Mouse (Mus musculus): Measurements from ENCODE around the gene Tuft1.
A peak's percentile ranks its signal among the peaks of the same experiment; 100 is the strongest.

Gene Tuft1

DNA sequence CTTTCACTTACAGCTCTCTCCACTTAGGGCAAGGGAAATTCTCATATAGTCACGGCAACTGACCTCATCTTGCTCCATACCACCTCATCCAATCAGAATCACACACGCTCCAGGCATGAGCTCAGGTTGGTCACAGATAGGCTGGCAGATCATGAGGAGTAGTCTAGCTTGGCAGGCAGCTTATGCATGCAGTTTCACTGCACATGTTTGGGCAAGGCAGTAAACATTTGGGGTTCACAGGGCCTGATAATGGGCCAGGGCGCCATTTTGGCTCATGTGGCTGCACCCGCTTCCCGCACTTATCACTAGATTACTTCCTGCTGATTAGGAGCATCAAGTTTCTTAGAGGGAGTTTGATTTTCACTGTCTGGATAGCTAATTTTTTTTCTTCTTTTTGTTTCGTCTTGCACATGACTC, 62.8 kb downstream of the Tuft1 start:
- no peak for DNase-seq (ENCODE audit: low spot score in 2 of 2)

DNA sequence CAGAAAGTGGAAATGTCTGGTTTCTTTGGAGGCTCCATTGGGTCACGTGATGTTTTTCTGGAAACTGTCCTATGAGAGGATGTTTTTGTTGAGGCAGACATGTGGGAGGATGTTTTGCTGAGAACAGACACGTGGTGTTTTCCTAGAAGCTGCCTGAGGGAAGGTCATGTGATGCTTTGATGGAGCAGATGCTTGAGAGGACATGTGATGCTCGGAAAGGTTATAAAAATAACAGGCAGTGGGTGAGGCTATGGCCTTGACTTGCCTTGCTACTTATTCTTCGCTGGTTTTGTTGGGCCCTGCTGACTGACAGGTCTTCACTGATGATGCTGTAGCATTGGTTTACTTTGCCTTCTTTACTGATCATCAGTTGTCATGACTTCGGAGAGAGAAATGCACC, 67.6 kb downstream of the Tuft1 start:
- no peak for DNase-seq (ENCODE audit: low spot score in 2 of 2)

DNA sequence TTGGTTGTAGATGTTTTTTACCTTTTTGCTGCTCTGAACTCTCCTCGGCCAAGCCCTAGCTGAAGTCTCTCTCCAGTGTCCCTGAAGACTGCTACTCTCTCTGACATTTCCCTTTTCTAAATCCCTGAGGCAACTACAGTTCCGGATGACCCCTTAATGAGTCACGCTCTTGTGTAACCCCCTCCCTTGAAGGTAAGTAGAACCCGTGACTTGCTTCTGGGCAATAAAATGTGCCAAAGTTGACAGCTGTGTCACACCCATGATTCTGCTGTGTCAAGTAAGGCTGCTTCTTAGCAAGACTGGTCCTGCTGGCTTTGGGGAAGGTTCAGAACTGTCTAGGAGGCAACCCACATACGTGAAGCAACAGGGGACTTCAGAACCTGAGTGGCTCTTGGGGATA, 70.7 kb downstream of the Tuft1 start:
- DNase-seq (ENCODE audit: low spot score in 2 of 2): no peak

GRCm38 (mm10) chr3:94582944-94583343, 75.7 kb downstream of the Tuft1 start:
- DNase-seq (ENCODE audit: low spot score in 2 of 2): no peak

DNA sequence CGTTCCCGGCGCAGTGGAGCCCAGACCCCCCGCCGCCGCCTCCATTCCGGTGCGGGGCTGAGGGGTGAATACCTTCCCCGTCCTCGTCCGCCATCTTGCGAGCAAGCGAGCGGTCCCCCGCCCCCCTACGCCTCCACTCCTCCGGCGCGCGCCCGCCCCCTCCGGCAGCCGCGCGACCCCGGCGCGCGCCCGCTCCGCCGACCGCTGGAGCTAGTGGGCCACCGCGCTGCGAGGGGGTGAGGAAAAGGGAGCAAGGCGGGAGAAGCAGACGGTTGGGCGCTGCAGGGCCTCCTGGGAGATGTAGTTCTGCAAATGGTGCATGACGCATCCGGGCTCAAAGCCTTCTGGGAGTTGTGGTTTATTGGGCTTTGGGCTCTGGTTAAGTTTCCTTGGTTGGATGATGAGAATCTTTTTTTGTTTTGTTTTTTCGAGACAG, 76.2 kb downstream of the Tuft1 start, which contains the start of gene Snx27:
Gene Snx27 (minus strand): TSS at position 261 of the 436 bp plus-strand sequence.
- DNase-seq (ENCODE audit: low spot score in 2 of 2): peak; percentile 79 to 87

- DNase-seq (ENCODE audit: low spot score in 2 of 2): peak; percentile 61 to 87
Observed at GRCm38 (mm10) chr3:94581793-94582455, 76.7 kb downstream of the Tuft1 start.

- no peak for DNase-seq (ENCODE audit: low spot score in 2 of 2)
Observed at GRCm38 (mm10) chr3:94581138-94581780, 77.4 kb downstream of the Tuft1 start.

DNA sequence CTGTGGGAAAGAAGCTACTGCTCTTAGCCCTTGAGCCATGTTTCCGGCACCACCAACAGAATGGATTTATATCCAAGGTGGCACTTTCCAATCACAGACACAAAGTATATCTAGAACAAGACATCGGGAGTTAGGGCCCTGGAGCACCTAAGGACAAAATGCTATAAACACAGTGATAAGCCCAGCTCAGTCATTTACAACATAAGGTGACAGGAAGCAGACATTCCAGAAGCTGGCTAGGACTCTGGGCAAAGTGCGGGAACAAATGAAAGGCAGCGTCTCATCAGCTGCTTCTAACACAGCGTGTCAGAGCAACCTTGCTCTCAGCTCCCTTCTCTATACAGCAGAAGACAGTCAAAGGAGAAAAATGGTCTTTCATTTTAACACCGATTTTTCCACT, 84.2 kb downstream of the Tuft1 start:
- DNase-seq (ENCODE audit: low spot score in 2 of 2): no peak

DNA sequence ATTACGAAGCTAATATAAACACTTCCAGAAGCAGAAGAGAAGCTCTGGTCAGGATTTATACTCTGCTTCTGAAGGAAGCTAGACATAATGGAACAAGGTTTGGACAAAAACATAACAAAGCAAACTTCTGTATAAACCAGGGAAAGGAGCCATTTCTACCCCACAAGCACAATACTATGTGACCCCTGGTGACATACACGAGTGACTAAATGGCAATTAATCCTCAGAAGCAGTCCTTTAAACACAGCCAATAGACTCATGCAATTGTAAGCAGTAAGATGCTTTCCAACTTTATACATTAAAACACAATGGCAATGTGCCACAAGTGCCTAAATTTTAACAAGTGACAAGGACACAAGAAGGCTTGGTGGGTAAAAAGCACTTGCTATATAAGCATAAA, 91.4 kb downstream of the Tuft1 start:
- no peak for DNase-seq (ENCODE audit: low spot score in 2 of 2)

- no peak for DNase-seq (ENCODE audit: low spot score in 2 of 2)
Observed at GRCm38 (mm10) chr3:94565557-94565956, 93.1 kb downstream of the Tuft1 start.

DNA sequence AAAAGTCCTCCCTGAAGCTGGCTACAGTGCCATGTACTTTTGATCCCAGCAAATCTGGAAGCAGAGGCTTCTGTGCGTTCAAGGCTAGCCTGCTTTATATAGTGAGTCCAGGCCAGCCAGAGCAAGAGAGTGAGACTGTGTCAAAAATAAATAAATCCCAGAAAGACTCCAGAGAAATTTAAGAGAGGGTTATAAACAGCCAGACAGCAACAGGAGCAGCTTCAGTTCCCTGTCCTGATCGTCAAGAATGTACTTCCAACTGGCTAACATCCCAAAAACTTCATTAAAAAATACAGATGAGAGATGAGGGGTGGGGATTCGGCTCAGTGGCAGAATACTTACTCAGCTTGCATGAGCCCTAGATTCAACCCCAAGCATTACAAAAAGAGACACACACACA, 93.5 kb downstream of the Tuft1 start:
- no peak for DNase-seq (ENCODE audit: low spot score in 2 of 2)

DNA sequence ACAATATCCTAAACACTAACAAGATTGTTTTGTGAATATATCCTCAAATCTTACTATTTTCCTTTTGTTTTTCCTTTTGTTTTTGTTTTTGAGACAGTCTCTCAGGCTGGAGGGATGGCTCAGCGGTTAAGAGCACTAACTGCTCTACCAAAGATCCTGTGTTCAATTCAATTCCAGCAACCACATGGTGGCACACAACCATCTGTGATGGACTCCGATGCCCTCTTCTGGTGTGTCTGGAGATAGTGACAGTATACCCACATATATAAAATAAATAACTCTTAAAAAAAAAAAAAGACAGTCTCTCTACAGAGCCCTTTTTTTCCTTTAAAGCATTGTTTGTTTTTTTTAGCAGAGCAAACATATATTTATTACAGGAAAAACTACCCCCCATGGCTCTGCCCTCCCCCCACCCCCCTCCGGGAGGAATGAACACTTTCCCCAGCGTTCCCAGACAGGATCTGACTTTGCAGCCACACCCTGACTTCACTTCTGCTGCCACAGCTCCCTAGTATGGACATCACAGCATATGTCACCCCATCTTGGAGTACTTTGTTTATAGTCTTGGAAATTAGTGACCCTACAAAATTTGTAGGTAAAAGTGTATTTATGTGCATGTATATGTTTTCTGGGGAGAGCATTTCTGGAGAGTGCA, 94.2 kb downstream of the Tuft1 start:
- no peak for DNase-seq (ENCODE audit: low spot score in 2 of 2)

DNA sequence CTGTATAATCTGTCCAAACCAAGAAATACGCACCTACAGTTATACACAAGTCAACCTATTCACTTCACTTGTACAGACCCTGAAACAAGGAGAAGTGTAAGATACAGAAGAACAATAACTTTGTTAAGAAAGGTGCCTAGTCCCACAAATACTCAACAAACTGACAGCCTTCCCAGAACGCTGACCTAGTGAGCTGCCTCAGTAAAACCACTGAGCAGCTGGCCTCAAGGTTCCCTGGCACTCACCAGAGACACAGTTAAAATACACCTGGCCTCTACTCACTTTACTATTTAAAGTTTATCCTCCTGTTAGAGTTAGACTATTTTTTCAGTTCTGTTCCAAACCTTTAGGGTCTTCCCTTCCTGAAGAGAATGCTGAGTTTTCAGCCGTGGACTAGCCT, 95.5 kb downstream of the Tuft1 start:
- DNase-seq (ENCODE audit: low spot score in 2 of 2): no peak
